Mouse (Mus musculus): ENCODE measurements around the gene Sgms1.
"Not testable (repeated sequence)": the region's sequence is repeated elsewhere in the genome, so short reads cannot be mapped to it uniquely, and the experiment has no call there.

Sgms1 gene

DNA sequence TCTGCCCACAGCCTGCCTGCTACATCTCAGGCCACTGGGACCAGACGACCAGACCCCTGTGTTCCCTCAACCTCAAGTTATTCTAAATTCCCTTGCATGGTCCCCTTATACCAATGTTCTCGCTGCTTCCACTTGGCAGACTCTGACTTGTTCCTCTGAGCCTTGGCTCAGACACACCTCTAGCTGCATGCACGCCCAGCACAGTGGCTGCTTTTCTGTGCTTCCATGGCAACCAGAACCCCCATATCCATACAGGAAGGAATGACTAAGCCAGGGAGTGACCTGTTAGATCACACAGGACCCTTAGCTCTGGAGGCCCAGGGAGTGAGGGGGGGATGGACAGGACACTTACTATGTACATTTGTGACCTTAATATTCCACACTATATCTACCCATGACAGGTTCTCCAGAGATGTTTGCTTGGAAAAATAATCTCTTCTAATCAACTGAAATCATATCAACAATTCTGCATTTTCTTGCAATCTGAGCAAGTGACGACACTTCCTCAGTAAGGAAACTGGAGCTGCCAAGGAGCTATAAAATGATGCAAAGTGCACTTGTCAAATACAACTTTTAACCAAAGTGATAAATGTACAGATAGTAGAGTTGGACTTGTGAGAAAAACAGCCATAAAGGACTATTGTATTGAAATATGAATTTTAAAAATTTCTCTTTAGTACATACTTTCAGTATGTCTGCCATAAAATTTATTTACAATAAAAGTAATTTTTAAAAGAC lies 252.5 kb downstream of the Sgms1 start:
- no peak for DNase-seq (ENCODE audit: low spot score)

DNA sequence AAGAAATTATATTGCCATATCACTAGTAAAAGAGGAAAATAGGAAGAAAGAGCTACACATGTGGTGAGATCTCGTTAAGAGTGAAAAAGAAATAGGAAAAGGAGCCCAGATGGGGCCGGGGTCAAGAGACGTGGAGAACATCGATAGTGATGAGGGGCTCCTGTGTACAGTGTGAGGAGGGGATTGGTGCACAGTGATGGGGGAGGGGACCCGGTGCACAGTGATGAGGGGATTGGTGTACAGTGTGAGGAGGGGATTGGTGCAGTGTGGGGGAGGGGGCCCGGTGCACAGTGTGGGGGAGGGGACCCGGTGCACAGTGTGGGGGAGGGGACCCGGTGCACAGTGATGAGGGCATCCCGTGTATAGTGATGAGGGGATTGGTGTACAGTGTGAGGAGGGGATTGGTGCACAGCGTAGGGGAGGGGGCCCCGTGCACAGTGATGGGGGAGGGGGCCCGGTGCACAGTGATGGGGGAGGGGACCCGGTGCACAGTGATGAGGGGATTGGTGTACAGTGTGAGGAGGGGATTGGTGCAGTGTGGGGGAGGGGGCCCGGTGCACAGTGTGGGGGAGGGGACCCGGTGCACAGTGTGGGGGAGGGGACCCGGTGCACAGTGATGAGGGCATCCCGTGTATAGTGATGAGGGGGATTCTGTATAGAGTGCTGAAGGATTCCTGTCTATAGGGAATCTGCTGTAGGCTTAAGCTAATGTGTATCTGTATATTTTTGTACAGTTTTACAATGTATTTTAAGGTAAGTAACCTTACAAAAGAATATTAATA lies 257.6 kb downstream of the Sgms1 start:
- not testable (repeated sequence) for DNase-seq (ENCODE audit: low spot score)

DNA sequence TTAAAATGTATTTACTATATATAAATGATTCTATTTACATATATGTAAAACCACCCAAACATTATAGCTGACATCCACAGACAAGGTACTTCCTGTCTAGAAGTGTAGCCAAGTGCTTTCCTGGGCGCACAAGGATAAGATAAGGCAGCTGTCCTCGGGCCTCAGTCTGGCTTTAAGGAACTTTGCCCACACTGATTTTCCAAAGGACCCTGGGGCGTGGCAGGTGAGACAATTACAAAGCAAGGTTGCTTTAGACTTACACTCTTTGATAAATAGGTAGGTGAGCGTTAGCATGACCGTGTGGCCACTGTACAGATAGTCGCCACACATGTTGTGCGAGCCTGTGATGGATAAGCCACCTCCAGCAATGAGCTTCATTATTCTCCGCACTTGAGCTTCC lies 260.2 kb downstream of the Sgms1 start:
- no peak for DNase-seq (ENCODE audit: low spot score)

DNA sequence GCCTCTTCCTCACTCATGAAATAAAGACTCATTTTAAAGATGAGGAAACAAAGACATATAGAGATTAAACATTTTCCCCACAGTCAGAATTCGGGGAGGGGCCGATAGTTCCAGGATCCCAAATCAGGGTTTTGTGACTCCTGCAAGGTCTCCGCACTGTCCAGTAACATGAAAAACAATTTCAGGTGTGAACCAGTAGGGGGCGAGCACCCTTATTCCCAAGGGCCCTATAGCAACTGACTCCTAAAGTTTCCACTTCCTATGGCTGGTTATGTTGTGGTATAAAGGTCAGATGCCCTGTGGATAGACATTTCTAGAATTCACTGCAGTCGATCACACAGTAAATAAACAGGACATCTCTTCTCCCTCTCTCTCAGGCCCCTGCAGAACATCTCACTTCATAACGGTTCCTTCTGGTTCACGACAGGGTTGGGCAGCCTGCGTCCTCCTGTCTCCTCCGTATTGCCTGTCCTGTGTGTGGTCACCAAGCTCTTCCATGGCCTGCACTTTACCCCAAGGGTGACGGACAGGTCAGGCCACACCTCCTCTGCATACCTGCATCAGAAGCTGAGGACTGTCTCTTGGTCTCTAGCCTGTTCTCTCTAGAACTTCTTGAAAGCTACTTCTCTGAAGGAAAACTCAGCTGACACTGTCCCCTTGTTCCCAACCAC lies 262.2 kb downstream of the Sgms1 start:
- no peak for DNase-seq (ENCODE audit: low spot score)

DNA sequence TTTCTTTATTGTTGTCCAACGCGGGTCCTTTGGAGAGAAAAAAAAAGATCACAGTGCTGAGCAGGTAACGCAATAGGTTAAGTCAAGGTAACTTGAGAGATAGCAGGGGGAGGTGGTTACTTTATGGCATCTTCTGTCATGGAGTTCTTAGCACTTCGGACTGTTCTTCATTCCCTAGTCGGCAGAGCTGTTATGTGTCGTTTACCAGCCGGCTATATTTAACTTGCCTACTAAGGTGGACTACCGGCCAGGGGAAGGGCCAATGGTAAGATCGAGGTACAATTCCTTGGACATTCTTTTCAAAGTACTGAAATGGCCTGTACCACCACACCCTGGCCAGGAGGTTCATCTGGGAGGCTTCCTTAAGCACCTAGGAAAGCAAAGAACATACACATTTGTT lies 265.4 kb downstream of the Sgms1 start:
- DNase-seq (ENCODE audit: low spot score): no peak

DNA sequence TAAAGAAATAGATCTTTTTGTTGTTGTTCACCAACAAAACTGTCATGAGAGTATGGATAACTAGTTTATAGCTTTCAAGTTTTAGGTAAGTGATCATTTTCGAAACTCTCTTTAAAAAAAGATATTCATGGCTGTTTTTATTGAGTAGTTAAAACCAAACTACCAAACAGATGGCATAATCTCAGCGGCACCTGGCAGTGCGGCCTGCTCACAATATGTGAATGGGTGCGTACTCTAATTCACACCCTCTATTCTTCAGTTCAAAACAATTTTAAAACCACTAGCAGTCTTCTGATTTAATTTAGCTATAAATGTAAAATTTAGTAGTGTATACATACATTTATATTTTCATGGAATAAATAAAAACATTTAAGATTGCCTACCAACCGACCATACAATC lies 266.3 kb downstream of the Sgms1 start:
- no peak for DNase-seq (ENCODE audit: low spot score)

DNA sequence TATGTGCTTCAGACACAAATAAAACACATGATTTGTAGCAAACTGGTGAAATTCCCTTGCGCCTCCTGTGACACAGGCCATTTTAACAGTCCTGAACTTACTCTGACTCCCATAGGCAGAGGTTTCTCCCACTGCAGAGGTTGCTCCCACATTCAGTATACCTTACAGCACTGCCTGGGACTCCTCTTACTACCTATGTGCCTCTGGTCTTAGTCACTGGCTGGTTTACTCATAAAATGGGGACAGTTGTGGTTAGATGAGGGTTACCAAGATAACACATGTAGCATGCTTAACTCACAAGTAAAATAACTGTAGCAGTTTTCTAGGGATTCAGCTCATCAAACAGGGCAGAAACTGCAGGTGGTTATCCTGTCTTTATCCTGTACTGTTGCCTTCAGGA lies 268.7 kb downstream of the Sgms1 start:
- no peak for DNase-seq (ENCODE audit: low spot score)

DNA sequence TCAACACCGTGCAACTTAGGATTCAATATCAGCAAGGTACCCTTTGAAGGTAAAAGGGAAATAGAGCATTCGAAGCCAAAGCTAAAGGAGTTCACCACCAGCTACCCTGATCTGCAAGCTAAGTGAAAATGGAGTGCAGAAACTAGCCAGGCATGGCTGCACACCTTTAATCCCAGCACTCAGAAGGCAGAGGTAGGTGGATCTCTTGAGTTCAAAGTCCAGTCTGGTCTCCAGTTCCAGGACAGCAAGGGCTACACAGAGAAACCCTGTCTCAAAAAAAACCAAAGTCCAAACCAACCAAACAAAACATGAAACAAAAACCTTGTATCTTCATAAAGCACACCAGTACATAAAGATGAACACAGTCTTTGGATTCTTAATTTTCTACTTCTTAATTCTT lies 269.8 kb downstream of the Sgms1 start:
- DNase-seq (ENCODE audit: low spot score): no peak

DNA sequence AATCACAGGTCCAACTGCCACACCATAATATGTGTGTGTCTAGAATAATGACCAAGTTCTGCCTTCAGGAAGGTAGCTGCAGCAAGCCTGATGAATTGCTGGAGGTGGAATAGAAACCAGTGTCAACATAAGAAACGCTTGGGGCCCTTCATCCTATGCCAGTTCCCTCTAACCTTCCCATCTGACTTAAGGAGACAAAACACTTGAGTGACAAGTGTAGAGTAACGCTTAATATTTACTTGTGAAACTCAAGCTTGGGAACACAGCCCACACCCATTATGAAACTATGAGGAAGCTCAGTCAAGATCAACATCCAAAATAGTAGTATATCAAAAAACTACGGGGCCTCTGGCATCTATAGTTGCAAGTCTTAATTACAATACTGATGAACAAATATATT lies 271.0 kb downstream of the Sgms1 start:
- no peak for DNase-seq (ENCODE audit: low spot score)

DNA sequence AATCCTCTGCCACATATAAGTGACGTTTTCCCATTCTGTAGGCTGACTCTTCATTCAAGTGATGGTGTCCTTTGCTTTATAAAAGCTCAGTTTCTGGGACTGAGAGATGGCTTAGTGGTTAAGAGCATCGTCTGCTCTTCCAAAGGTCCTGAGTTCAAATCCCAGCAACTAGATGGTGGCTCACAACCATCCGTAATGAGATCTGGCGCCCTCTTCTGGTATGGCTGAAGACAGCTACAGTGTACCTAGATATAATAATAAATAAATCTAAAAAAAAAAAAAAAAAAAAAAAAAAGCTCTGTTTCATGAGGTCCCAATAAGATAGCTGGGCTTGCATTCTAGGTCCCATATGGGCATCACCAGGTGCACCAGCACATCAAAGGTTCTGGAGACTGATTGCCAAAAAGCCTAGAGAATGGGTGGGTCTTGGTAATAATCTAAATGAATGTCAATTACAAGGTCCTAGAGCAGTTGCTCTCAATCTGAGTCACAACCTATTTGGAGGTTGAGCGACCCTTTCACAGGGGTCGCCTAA lies 272.0 kb downstream of the Sgms1 start:
- DNase-seq (ENCODE audit: low spot score): no peak

DNA sequence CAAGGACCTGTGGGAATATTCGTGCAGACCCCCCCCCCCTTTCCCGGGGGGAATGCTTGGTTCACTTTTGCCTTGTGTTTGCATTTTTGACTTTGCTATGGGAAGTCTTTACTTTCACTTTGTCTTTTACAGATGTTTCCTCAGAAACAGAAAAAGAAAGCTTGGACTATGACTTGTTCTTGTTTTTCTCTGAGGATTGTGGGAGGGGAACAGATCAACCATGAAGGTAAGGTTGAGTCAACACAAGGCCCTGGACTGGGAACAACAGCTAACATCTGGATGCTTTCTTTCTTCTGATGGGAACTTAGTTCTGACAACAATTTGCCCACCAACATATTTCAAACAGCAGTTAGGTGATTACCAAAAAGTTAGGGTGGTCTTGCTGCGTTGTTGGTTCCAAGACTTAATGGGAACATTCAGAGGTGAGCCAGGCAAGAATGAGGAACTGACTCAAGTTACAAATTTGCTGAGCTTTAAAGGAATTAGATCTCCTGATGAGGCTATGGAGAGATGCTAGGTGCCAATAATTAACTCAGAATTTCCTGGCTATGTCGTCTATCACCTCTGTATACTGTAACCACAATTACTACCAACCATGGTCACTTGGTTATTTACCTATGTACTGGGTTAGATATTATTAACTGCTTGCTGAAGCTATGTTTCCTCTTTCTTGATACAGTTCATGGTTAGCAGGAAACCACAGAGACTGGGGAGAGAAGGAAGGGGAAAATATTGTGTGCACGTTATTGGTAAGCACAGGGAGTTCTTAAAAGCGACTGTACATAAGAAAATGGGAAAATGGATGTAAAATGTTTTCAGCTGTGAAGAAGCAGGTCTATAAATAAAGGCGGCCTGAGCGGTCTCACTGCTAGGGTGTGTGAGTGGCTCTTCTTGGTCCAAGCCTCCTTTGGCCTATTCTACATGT lies 277.4 kb downstream of the Sgms1 start:
- no peak for DNase-seq (ENCODE audit: low spot score)

DNA sequence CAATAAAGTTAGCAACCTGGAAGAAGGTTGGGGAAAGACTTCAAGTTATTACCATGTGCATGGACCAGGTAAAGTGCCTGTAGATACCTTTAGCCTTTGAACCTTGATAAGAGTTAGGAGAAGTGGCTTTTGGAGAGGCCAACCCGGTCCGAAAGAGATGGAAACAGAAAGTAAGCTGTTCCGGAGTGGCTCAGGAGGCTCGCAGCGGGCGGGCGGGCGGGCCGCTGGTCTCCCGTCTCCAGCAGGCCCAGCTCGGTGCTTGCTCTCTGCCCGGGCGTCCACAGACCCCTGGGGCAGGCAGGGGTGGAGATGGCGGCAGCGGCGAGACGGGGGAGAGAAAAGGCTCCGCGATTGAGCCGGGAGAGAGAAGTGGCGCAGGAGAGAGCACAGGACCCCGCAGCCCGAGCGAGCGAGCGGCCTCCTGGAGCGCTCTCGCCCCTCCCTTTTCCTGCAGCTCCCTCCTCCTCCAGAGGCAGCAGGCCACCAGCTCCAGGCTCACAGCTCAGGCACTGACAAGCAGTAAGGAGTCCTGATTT lies 281.7 kb downstream of the Sgms1 start, which contains the start of gene Asah2:
Gene Asah2, minus strand, starts transcription at position 441 of the 536 bp plus-strand sequence.
- DNase-seq (ENCODE audit: low spot score): peak; percentile 75

DNA sequence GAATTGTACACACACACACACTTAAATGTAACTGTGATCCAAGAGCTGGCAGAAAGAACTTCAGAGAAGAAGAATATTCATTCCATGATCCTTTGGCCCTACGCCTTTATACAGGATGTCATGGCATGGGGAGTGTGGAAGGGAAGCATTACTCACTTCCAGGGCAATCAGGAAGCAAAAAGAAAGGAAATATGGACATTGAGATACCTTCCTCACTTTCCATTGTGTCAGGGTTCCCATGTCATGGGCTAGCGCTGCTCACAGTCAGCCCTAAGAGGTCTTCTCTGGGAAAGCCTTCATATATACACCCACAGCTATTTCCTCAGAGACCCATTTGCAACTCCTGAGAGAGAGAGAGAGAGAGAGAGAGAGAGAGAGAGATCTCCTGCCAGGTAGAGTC lies 282.8 kb downstream of the Sgms1 start:
- DNase-seq (ENCODE audit: low spot score): no peak

DNA sequence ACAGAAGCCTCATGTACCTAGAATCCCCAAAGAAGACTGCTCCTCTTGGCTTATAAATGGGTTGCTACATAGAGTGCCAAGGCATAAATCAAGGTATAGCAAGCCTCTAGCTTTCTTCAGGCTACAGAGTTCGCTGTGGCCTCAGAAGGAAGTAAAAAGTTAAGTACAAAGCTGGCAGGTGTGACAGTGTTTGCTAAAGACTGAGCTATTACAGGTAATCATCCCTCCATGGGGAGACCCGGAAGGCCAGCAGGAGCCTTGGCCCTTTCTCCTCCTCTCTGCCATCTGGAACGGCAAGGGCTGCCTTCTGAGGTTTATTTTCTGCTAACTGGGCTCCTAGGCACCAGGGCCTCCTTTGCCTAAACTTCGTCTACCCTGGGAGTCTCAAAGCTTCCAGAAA lies 285.3 kb downstream of the Sgms1 start:
- no peak for DNase-seq (ENCODE audit: low spot score)

DNA sequence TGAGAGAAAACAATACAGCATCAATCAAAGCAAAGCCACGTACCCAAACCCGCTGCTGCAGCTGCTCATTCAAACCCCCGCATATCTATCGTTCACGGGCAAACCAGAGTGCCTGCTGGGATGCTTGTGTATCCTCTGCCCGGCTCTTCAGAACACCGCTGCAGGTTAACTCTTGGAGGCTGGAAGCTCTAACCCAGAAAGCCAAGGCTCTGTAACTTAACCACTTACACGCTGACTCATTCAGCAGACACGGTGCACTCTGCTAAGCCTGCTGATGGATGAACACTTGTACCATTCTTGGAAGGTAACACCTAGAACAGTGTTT lies 286.6 kb downstream of the Sgms1 start:
- no peak for DNase-seq (ENCODE audit: low spot score)

DNA sequence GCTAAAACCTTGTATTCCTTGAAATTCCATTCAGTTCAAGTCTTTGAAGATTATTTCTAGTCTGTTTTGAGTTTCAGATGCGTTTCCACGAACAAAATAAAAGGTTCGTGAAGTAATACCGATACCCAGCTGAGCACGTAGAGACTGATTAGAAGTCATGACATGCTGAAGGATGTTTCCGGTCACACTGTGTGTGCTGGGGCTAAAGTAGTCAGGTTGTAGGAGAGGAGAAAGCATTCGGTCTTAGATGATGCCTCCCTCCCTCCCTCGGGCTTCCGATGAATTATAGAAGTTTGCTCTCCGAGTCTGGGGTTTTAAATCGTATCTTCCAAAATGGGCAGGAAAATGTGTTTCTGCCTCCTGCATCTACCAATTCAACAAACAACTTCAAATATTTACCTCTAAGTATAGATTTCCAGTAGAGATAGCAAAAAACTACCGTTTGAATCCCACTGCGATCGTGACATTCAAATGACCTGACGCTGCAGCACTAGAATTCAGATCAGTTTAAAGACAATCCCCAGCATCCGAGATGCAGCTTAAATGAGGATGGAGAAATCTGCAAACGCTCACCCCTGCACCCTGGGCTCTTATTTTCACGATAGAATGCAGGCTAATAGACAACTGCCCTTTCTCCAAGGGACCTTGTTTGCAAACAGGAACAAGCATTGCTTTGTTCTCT lies 287.1 kb downstream of the Sgms1 start:
- DNase-seq (ENCODE audit: low spot score): no peak

DNA sequence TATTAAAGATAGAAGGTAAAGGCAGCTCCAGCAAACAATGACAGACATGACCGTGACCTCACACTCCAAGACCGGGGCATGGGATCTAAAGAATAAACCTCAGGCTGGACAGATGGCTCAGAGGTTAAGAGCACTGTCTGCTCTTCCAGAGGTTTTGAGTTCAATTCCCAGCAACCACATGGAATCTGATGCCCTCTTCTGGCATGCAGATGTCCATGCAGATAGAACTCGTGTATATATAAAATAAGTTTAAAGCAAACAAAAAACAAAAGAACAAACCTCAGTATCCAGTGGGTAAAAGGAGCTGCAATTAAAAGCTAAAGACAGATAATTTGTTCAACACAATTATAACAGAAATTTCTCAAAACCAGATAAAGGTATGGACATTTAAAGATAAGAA lies 290.9 kb downstream of the Sgms1 start:
- no peak for DNase-seq (ENCODE audit: low spot score)

DNA sequence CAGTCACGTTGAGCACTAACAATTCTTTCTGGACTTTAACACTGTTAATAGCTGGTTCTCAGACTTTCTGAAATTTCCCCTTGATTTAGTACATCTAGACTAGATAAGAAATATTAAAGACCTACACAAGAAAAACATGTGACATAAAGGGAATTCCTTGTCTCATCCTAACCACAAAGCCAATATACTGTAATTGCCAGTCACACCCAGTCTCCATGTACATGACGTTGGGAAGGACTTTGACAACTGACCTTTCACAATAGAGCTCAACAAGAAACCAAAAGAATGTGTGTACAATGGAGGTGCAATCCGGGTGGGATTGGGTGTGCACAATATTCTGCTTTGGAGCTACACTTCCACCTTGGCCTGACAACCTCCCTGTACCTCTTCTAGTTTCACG lies 297.2 kb downstream of the Sgms1 start:
- no peak for DNase-seq (ENCODE audit: low spot score)

DNA sequence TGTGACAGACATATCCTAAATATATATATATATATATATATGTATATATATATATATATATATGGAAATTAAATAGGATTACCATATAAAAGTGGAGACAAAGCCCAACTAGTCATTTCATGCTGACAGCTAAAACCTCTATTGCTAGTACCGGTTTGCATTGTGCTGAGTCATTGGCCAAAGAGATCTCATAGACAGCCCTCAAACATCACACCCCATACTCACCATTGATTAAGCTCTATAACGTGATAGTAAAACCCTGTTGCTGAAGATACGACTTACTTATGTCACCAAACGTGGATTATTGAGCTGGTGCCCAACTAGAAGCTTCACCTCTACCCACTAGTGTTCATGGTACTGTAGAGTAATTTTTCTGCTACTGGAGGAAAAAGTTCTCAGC lies 298.7 kb downstream of the Sgms1 start:
- DNase-seq (ENCODE audit: low spot score): no peak

DNA sequence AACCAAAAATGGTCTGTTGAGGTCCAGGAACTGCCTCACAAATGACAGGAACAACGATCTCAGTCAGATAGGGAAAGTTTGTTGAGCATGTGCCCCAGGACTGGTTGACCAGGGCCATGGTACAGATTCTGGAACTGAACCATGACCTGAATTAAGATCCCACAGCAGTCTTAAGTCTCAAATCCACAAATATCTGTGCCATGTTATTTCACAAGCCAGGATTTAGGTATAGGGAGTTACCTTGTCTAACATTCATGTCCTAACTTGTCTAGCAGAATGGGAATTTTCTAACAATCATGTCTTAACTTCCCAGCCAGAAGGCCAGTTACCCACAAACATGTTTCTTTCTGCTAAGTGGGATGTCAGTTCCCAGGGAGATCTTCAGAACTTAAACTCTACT lies 300.9 kb downstream of the Sgms1 start:
- DNase-seq (ENCODE audit: low spot score): no peak

All from urinary bladder, postnatal 14 days (tissue).